Mouse (Mus musculus) gonadal fat pad, adult 2 months (tissue): ENCODE measurements around the gene Cyp2b13. TPM values are rescaled to one million over a fixed set of nuclear protein-coding genes. Genes with fewer than 3 reads are reported as not detected.
"Not testable (repeated sequence)": the region's sequence is repeated elsewhere in the genome, so short reads cannot be mapped to it uniquely, and the experiment has no call there.

Experiments used
- DNase-seq: peaks from one replicate; pipeline ENCODE4 v3.0.0-alpha.2; 2012; ENCODE audit warnings: low read depth
- polyA plus RNA-seq: library from polyadenylated mRNA; depleted of rRNA; stranded (reverse); fragments of >200 nt; gene quantifications from 2 replicates; pipeline ENCODE4 v1.2.3, GENCODE M21; 2012; rRNA removed

Cyp2b13 gene
- polyA plus RNA-seq: 0.10 TPM in 1 of 2 replicates, not detected in the other

DNA sequence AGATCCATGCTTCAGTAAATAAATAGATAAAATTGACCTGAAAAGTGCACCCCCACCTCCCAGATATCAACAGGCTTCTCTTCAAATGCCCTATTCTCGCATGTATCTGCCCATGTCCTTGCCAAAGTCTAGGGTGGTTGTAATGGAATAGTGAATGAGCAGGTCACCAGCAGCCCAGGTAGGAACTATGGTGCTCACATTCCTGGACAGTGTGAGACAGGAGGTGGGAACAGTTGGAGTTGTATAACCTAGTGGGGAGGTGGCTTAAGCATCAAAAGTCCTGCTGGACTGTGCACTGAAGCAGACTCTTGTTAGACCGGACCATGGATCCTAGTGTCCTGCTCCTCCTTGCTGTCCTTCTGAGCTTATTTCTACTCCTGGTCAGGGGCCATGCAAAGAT, at the start of gene Cyp2b13:
Cyp2b13 (plus strand) TSS at position 301 of the 400 bp plus-strand sequence.
- DNase-seq: not testable (repeated sequence)

DNA sequence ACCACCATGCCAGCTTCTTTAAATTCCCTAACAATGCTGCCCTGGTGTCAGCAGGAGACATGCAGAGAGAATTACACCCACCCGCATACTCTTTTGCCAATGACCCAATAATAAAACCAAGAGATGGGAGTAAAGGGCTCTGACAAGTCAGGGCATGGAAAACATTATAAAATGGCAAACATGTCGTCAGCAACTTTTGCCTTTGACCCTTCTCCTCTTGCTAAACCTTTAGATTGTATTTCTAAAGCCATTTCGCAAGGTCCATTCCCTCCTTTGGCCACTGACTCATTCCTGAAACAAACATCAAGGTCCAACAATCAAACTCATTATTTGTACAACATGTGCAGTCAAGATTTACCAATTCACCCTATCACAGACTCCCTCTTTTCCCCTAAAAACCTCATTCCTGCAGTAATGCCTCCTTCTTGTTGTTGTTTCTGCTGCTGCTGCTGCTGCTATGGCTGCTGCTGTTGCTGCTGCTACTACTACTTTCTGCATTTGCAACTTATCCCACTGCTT, 41.4 kb upstream of the Cyp2b13 start:
- DNase-seq: not testable (repeated sequence)

DNA sequence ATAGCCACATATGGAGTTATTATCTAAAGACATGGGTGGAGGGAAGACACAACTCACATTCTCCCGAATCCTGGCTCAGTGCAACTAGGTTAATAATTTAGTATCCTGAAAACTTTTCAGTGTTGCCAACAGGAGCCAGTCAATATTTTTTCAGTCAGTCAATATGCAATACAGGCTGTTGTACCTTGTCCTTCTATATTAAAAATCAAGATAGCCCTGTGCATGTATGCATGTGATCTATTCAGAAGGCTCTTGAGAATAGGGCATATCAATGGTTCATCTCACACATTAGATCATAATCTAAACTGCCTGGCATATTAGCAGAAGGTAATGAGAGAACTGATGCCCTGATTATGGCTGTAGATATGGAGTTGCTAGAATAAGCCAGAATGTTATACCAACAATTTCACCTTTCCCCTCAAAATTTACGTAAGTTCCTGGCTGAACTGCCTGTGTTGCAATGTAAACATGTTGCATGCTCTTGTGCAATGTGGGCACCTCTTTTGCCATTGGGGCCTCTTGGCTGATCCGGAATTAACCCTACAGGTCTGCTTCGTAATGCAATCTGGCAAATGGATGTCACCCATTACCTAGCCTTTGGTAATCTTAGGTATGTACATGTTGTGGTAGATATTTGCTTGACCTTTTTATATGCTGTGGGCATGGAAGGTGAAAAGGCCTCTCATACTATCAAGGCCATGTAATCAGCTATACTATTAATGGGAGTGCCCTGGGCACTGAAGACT, 6.2 kb upstream of the Cyp2b13 start:
- peak; percentile 70 for DNase-seq

DNA sequence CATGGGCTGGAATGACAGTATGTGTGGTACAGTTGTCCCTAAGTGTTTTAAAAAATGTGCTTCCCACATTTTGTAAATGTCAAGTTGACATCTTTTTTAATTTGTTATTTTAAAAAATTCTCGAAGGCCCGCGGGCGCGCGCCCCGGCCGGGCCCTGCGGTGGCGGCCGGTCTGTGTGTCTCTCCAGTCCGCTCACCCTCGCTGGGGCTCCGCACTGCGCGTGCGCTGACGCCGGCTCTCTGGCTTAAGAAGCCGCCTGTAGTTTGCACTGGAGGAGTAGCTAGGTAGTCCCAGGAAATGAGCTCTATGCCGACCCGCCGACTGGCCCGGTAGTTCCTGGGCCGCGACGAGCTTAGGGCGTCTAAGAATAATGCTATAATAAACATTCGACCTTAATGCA, 10.4 kb downstream of the Cyp2b13 start:
- not testable (repeated sequence) for DNase-seq

DNA sequence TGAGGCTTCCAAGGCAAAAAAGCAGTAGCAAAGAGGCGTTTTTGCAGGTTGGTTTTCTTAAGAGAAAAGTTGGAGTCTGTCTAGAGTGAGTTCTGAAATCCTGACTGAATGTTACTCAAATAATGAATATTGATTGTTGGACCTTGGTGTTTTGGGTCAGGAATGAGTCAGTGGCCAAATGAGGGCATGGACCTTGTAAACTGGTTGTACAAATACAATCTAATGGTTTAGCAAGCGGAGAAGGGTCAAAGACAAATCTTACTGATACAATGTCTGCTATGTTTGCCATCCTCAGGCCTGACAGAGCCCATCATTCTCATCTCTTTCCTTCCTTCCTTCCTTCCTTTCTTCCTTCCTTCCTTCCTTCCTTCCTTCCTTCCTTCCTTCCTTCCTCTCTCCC, 21.3 kb downstream of the Cyp2b13 start:
- DNase-seq: no peak

DNA sequence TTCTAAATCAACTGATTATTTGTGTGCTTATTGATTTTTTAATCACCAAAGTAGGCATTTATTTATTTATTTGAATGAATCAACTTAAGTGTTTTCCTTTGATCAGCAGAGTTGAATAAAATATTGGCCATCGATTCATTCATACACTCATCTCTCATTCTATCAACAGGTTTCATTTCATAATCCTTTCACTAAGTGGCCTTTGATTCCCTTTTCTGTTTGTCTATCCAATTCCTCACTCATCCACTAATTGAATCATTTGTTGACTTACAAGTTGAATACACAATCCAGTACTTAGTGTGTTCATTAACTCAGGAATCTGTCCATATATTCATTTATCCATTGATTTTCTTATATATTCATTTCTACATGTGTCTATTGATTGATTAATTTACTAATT, 26.1 kb downstream of the Cyp2b13 start:
- DNase-seq: no peak

DNA sequence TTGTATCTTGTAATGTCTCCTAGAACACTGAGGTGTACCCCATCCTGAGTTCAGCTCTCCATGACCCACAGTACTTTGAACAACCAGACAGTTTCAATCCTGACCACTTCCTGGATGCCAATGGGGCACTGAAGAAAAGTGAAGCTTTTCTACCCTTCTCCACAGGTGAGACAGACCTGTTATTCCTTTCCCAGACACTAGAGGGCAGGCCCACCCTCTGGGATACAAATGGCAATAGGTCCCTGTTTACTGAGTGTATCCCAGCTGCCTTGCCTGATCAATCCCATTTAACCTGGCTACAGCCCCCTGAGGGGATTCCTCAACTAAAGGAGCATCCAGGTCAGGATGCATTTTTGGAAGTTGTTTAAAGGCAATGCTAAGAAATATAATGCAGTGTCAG, 27.3 kb downstream of the Cyp2b13 start:
- DNase-seq: peak; percentile 4

DNA sequence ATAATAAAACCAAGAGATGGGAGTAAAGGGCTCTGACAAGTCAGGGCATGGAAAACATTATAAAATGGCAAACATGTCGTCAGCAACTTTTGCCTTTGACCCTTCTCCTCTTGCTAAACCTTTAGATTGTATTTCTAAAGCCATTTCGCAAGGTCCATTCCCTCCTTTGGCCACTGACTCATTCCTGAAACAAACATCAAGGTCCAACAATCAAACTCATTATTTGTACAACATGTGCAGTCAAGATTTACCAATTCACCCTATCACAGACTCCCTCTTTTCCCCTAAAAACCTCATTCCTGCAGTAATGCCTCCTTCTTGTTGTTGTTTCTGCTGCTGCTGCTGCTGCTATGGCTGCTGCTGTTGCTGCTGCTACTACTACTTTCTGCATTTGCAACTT, 78.3 kb downstream of the Cyp2b13 start:
- not testable (repeated sequence) for DNase-seq

DNA sequence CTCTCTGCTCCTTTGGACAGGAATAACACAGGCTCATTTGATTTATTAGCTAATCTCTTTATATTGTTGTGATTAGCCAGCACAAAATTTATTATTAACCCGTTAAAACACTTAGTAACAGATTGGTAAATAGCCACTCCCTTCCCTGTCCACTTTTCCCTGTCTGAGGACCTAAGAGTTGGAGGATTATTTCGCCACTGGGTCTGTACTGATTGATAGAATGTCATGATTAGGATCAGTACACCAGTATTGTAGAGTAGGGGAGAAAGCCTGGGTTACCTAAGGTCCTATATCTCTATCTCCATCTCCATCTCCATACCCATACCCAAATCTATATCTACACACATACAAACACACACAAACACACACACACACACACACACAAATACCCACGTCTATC, 82.4 kb downstream of the Cyp2b13 start:
- not testable (repeated sequence) for DNase-seq

Other genes with a start within 250 kb of the Cyp2b13 start
- 4.2 and 5.4 TPM in 2 replicates for gene Cyp2s1, start 244.6 kb upstream of the Cyp2b13 start, polyA plus RNA-seq
- 0.42 and 0.46 TPM in 2 replicates for gene Cyp2b10, start 163.9 kb upstream of the Cyp2b13 start, polyA plus RNA-seq
- gene Cyp2b9, start 111.9 kb downstream of the Cyp2b13 start, polyA plus RNA-seq: 0.43 TPM in 1 of 2 replicates, not detected in the other
- gene Vmn1r184, start 198.8 kb downstream of the Cyp2b13 start, polyA plus RNA-seq: not detected in 2 replicates
- 0.24 TPM in 1 of 2 replicates, not detected in the other for gene Cyp2a4, start 245.7 kb downstream of the Cyp2b13 start, polyA plus RNA-seq